In the genomic region with DNA sequence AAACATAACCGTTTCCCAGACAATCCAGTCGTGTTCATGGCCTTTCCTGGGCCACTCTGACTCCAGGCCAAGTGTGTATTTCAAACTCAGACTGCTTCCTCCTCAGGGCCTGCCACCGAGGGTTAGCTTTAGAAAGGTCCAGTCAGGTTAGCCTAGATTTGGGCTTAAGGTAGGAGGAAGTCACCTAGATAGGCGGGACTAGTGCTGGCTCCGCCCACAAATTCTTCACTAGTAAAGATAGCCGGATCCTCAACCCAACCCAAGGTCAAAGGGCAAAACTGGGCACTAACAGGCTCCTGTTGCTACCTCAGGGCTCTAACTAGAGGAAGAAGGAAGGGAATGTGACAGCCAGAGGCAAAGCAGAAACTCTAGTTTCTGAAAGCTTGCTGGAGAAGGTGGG, we compare ENCODE assay signal across 9 mouse cellular contexts. TPM values are rescaled to one million over a fixed set of nuclear protein-coding genes. Genes with fewer than 3 reads are reported as not detected.
DNase-seq lines count a peak whose midpoint lies in the region; ATAC-seq lines count a peak whose summit lies in the region.
"Had no signal": no experiment of that assay in that cellular context is flagged by ENCODE, and none has a peak within 500 bp of the region (broad histone marks: within the 10 kb centered on the region; RNA-seq: fewer than 3 reads in every experiment).

No protein-coding gene starts in this region.

- DNase-seq in CD4-positive, CD25-positive, alpha-beta regulatory T cell, adult 2 months (ENCODE audit: low read depth, low spot score): peak; percentile 55
- DNase-seq in ZHBTc4 (ENCODE audit: low read depth, low spot score): peak; percentile 73
- peak; percentile 79 to 82 for DNase-seq in kidney, postnatal 25 days
- DNase-seq in lung, postnatal 25 days (ENCODE audit: low spot score): peak; percentile 48
- DNase-seq in heart, adult 18-20 months: no peak
- DNase-seq in gastrocnemius, postnatal 4 days (ENCODE audit: low spot score in 2 of 2): no peak
- no peak for DNase-seq in gastrocnemius, postnatal 25 days
- DNase-seq: cerebellum, adult 9-10 months had no signal

- ATAC-seq in CD4-positive, CD25-positive, alpha-beta regulatory T cell, adult 4 months: no peak

RNA-seq across cellular contexts. Expression of a gene that starts 4.8 kb away (rescaled TPM):
- polyA plus RNA-seq in CD4-positive, CD25-positive, alpha-beta regulatory T cell, adult 4 months (2017; shearing (Covaris generic)): 1 to 10 TPM; 2.4 to 2.6 TPM
- under 1 TPM in 1 of 2 experiments, not detected in 1; 0.87 TPM for total RNA-seq in heart, adult 18-20 months (2021)
- under 1 TPM; 0.25 to 0.44 TPM for total RNA-seq in gastrocnemius, postnatal 4 days (2021)
- not detected for total RNA-seq in gastrocnemius, postnatal 25 days (2021)

RNA-seq across cellular contexts. Expression of a gene that starts 6.2 kb away (rescaled TPM):
- polyA plus RNA-seq in CD4-positive, CD25-positive, alpha-beta regulatory T cell, adult 4 months (2017; shearing (Covaris generic)): 10 to 100 TPM; 14.6 to 15.1 TPM
- 10 to 100 TPM; 23.1 to 25.6 TPM for total RNA-seq in heart, adult 18-20 months (2021)
- total RNA-seq in gastrocnemius, postnatal 4 days (2021): 10 to 100 TPM; 35.8 TPM
- 10 to 100 TPM; 20.3 to 20.6 TPM for total RNA-seq in gastrocnemius, postnatal 25 days (2021)

RNA-seq across cellular contexts. Expression of a gene that starts 19.8 kb away (rescaled TPM):
- 10 to 100 TPM; 12.5 to 14.8 TPM for polyA plus RNA-seq in CD4-positive, CD25-positive, alpha-beta regulatory T cell, adult 4 months (2017; shearing (Covaris generic))
- 100 to 1,000 TPM in 1 of 2 experiments, 10 to 100 TPM in 1; 85.9 to 110 TPM for total RNA-seq in heart, adult 18-20 months (2021)
- total RNA-seq in gastrocnemius, postnatal 4 days (2021): 10 to 100 TPM; 49.2 to 50.2 TPM
- 100 to 1,000 TPM; 102 to 106 TPM for total RNA-seq in gastrocnemius, postnatal 25 days (2021)

RNA-seq across cellular contexts. Expression of a gene that starts 19.9 kb away (rescaled TPM):
- 100 to 1,000 TPM; 111 to 132 TPM for polyA plus RNA-seq in CD4-positive, CD25-positive, alpha-beta regulatory T cell, adult 4 months (2017; shearing (Covaris generic))
- total RNA-seq in heart, adult 18-20 months (2021): 10 to 100 TPM; 85.7 to 89.6 TPM
- 10 to 100 TPM; 90.0 to 97.6 TPM for total RNA-seq in gastrocnemius, postnatal 4 days (2021)
- total RNA-seq in gastrocnemius, postnatal 25 days (2021): 10 to 100 TPM; 87.0 to 90.0 TPM

RNA-seq across cellular contexts. Expression of a gene that starts 33.9 kb away (rescaled TPM):
- polyA plus RNA-seq in CD4-positive, CD25-positive, alpha-beta regulatory T cell, adult 4 months (2017; shearing (Covaris generic)): 100 to 1,000 TPM in 1 of 2 experiments, 10 to 100 TPM in 1; 63.6 to 103 TPM
- under 1 TPM; 0.42 to 0.87 TPM for total RNA-seq in heart, adult 18-20 months (2021)
- total RNA-seq in gastrocnemius, postnatal 4 days (2021): under 1 TPM; 0.34 to 0.78 TPM
- under 1 TPM; 0.13 to 0.23 TPM for total RNA-seq in gastrocnemius, postnatal 25 days (2021)

Comparison
In these comparisons a context has a peak if more than half of its experiments do, and no peak if none do; other contexts are left out.
1. DNase-seq: peak in CD4-positive, CD25-positive, alpha-beta regulatory T cell, adult 2 months (single experiment), ZHBTc4 (single experiment), kidney, postnatal 25 days (2 of 2) and lung, postnatal 25 days (single experiment); none in heart, adult 18-20 months (0 of 2), gastrocnemius, postnatal 4 days (0 of 2) and gastrocnemius, postnatal 25 days (single experiment).